Comparison of ENCODE assay signal across 31 mouse cellular contexts in the genomic region with DNA sequence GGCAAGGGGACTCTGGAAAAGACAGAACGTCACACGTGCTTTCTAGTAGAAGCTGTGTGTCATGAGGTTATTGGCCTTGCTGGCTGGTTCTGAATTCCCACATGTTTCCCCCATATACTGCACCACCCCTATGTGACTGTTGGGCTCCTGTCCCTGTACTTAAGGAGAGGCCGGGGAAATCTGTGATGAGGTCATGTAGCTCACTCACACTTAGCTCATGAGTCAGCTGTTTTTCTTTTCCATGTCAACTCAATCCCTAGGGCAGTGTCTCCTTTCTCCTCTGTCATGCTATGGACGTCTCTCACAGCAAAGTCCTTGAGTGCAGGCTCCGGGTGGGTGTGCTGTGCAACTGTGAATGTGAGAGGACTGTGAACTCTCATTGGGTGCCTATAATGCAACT. TPM values are rescaled to one million over a fixed set of nuclear protein-coding genes. Genes with fewer than 3 reads are reported as not detected.
A peak's percentile ranks its signal among the peaks of the same experiment; 100 is the strongest.
DNase-seq lines count a peak whose midpoint lies in the region; ATAC-seq lines count a peak whose summit lies in the region.
"Had no signal": no experiment of that assay in that cellular context is flagged by ENCODE, and none has a peak within 500 bp of the region (broad histone marks: within the 10 kb centered on the region; RNA-seq: fewer than 3 reads in every experiment).

No protein-coding gene starts in this region.

- H3K4me3 ChIP-seq in limb, embryonic 12.5 days (replicated peaks) = no peak overlapping the region
- H3K4me3 ChIP-seq in limb, embryonic 10.5 days = no peak overlapping the region
- H3K4me3 ChIP-seq: embryonic facial prominence, embryonic 12.5 days; embryonic facial prominence, embryonic 15.5 days; gastrocnemius, adult 2 months; heart, embryonic 12.5 days; heart, embryonic 15.5 days; hindbrain, embryonic 10.5 days; hindbrain, embryonic 13.5 days had no signal

- WGBS in limb, embryonic 12.5 days = 77% methylated on average over 5 of the region's 5 CpGs
- 84% methylated on average over 5 of the region's 5 CpGs for WGBS in limb, embryonic 10.5 days

- H3K4me1 ChIP-seq in limb, embryonic 12.5 days (replicated peaks) = no peaks in the 10 kb centered on the region
- no peaks in the 10 kb centered on the region for H3K4me1 ChIP-seq in limb, embryonic 10.5 days
- H3K4me1 ChIP-seq: embryonic facial prominence, embryonic 12.5 days; embryonic facial prominence, embryonic 15.5 days; heart, embryonic 12.5 days; heart, embryonic 15.5 days; hindbrain, embryonic 10.5 days; hindbrain, embryonic 13.5 days had no signal

- peak; percentile 23 for DNase-seq in adrenal gland, adult 2 months
- DNase-seq in adrenal gland, adult 8-10 months = no peak
- DNase-seq in limb, embryonic 10.5 days (ENCODE audit: low spot score) = no peak
- peak; percentile 23 for DNase-seq in skeletal muscle tissue, adult 2 months (ENCODE audit: low read depth, low spot score)
- no peak for DNase-seq in thymus, postnatal 0 days (ENCODE audit: low spot score)
- DNase-seq in spleen, adult 12 weeks (ENCODE audit: low spot score) = no peak
- DNase-seq: adrenal gland, postnatal 10 days; adrenal gland, postnatal 36 days; B cell, adult 2 months; cerebellum, adult 11 months; cerebellum, adult 2 months; cerebellum, adult 9-11 months; cerebellum, postnatal 25 days; forebrain, postnatal 0 days; gastrocnemius, adult 2 months; gastrocnemius, postnatal 14 days; heart, adult 11 months had no signal

- H3K9ac ChIP-seq in limb, embryonic 12.5 days (replicated peaks) = no peak overlapping the region
- H3K9ac ChIP-seq: embryonic facial prominence, embryonic 12.5 days; embryonic facial prominence, embryonic 15.5 days; forebrain, postnatal 0 days; heart, embryonic 12.5 days; heart, embryonic 15.5 days; hindbrain, embryonic 13.5 days had no signal

- no peaks in the 10 kb centered on the region for H3K36me3 ChIP-seq in limb, embryonic 12.5 days
- no peaks in the 10 kb centered on the region for H3K36me3 ChIP-seq in limb, embryonic 10.5 days
- H3K36me3 ChIP-seq: embryonic facial prominence, embryonic 12.5 days; embryonic facial prominence, embryonic 15.5 days; G1E; heart, embryonic 12.5 days; heart, embryonic 15.5 days; hindbrain, embryonic 10.5 days; hindbrain, embryonic 13.5 days had no signal

- H3K27me3 ChIP-seq in limb, embryonic 12.5 days = peaks cover 3% of the 10 kb centered on the region; the same call in 1 of the 2 replicates
- no peaks in the 10 kb centered on the region for H3K27me3 ChIP-seq in limb, embryonic 10.5 days (ENCODE audit: low read depth, poor library complexity, severe bottlenecking)
- H3K27me3 ChIP-seq: CH12.LX; embryonic facial prominence, embryonic 12.5 days; embryonic facial prominence, embryonic 15.5 days; heart, embryonic 12.5 days; heart, embryonic 15.5 days; hindbrain, embryonic 13.5 days had no signal

- H3K27ac ChIP-seq in limb, embryonic 12.5 days = no peak overlapping the region
- H3K27ac ChIP-seq in limb, embryonic 10.5 days = no peak overlapping the region
- H3K27ac ChIP-seq: embryonic facial prominence, embryonic 12.5 days; embryonic facial prominence, embryonic 15.5 days; gastrocnemius, adult 2 months; heart, embryonic 15.5 days; hindbrain, embryonic 10.5 days; hindbrain, embryonic 13.5 days had no signal

- no peak overlapping the region for H3K4me2 ChIP-seq in limb, embryonic 12.5 days
- H3K4me2 ChIP-seq: embryonic facial prominence, embryonic 12.5 days; embryonic facial prominence, embryonic 15.5 days; heart, embryonic 12.5 days; heart, embryonic 15.5 days; hindbrain, embryonic 13.5 days had no signal

- no peaks in the 10 kb centered on the region for H3K9me3 ChIP-seq in limb, embryonic 12.5 days
- H3K9me3 ChIP-seq in limb, embryonic 10.5 days (replicated peaks) = no peaks in the 10 kb centered on the region
- H3K9me3 ChIP-seq: embryonic facial prominence, embryonic 12.5 days; embryonic facial prominence, embryonic 15.5 days; heart, embryonic 12.5 days; heart, embryonic 15.5 days; hindbrain, embryonic 10.5 days; hindbrain, embryonic 13.5 days had no signal

- 0 out of 2 replicates have a peak, but pooled peaks have one; percentile 19 for ATAC-seq in limb, embryonic 12.5 days (ENCODE audit: insufficient number of reproducible peaks, insufficient read depth, low FRiP score, low TSS enrichment, low read depth)
- ATAC-seq: forebrain, embryonic 14.5 days; forebrain, postnatal 0 days; hindbrain, embryonic 16.5 days had no signal

RNA-seq across cellular contexts. Expression of gene Adamts16, which starts 22.6 kb away (rescaled TPM):
- under 1 TPM; 0.17 to 0.29 TPM for total RNA-seq in adrenal gland, adult 2 months (2021)
- polyA plus RNA-seq in adrenal gland, adult 2 months (2012; rRNA removed) = 0.38 and 0.46 TPM in 2 replicates
- total RNA-seq in adrenal gland, adult 8-10 months (2022) = under 1 TPM in 3 of 4 experiments, not detected in 1; 0.09 to 0.43 (median 0.12) TPM
- 0.47 and 0.51 TPM in 2 replicates for polyA plus RNA-seq in limb, embryonic 12.5 days (2016; fragmentation: Nextera tagmentation; extraction: Ambion mirVana)
- polyA plus RNA-seq in limb, embryonic 10.5 days (2016; fragmentation: Nextera tagmentation; extraction: Ambion mirVana) = 1.5 and 1.9 TPM in 2 replicates
- polyA plus RNA-seq in thymus, postnatal 0 days (2015; fragmentation: Nextera tagmentation; extraction: Ambion mirVana) = 0.13 and 0.18 TPM in 2 replicates
- total RNA-seq: CH12.LX; common myeloid progenitor, adult 5-6 weeks; heart, adult 8-10 months; heart, postnatal 25 days had no signal
- polyA plus RNA-seq: G1E had no signal

Comparison
In these comparisons a context has a peak if more than half of its experiments do, and no peak if none do; other contexts are left out.
1. DNase-seq: peak in adrenal gland, adult 2 months (single experiment) and skeletal muscle tissue, adult 2 months (single experiment); none in adrenal gland, adult 8-10 months (single experiment), limb, embryonic 10.5 days (single experiment), thymus, postnatal 0 days (single experiment) and spleen, adult 12 weeks (single experiment).